Mouse (Mus musculus) heart, embryonic 12.5 days (tissue): ENCODE results near the gene Cuedc1. TPM values are rescaled to one million over a fixed set of nuclear protein-coding genes. Genes with fewer than 3 reads are reported as not detected.

Experiments
- ATAC-seq: fragments of 200-750 bp; cut with Nextera tagmentation; 2 replicates; pipeline ENCODE4 v1.8.0; 2017; ENCODE audit warnings: moderate TSS enrichment, moderate library complexity; ENCODE audit not compliant: insufficient number of reproducible peaks, low FRiP score
- H3K27ac ChIP-seq: fragments of 300-500 bp; sonication (generic); 2 replicates; pipeline ENCODE4 v1.5.1; 2016; ENCODE audit warnings: mild to moderate bottlenecking, moderate library complexity; ENCODE audit not compliant: poor library complexity, severe bottlenecking
- H3K27me3 ChIP-seq: fragments of 300-500 bp; sonication (generic); replicated peaks from 2 replicates; pipeline ENCODE4 v1.6.1; 2016; ENCODE audit warnings: mild to moderate bottlenecking, moderate library complexity
- H3K36me3 ChIP-seq: fragments of 300-500 bp; sonication (generic); 2 replicates; pipeline ENCODE4 v1.6.1; 2016; ENCODE audit warnings: mild to moderate bottlenecking, moderate library complexity
- H3K4me1 ChIP-seq: fragments of 300-500 bp; sonication (generic); replicated peaks from 2 replicates; pipeline ENCODE4 v1.6.1; 2016; ENCODE audit warnings: mild to moderate bottlenecking
- H3K4me2 ChIP-seq: fragments of 300-500 bp; sonication (generic); 2 replicates; pipeline ENCODE4 v1.6.1; 2016; ENCODE audit warnings: mild to moderate bottlenecking, moderate library complexity
- H3K4me3 ChIP-seq: fragments of 300-500 bp; sonication (generic); 2 replicates; pipeline ENCODE4 v1.5.1; 2016; ENCODE audit warnings: mild to moderate bottlenecking
- H3K9ac ChIP-seq: fragments of 300-500 bp; sonication (generic); 2 replicates; pipeline ENCODE4 v1.6.1; 2016; ENCODE audit warnings: mild to moderate bottlenecking, moderate library complexity
- H3K9me3 ChIP-seq: fragments of 300-500 bp; sonication (generic); replicated peaks from 2 replicates; pipeline ENCODE4 v1.6.1; 2016; ENCODE audit warnings: mild to moderate bottlenecking, moderate library complexity
- WGBS: fragments of 180-500 bp; shearing (Covaris S2); methylation state at CpG from one replicate; pipeline ENCODE4 v1.1.7; 2016; 5-methylcytosine and 5-hydroxymethylcytosine counted together
- polyA plus RNA-seq: library from polyadenylated mRNA; unstranded; fragments of >200 nt; fragmentation: Nextera tagmentation; extraction: Ambion mirVana; gene quantifications from 2 replicates; pipeline ENCODE4 v1.2.1, GENCODE M21; 2016

The Cuedc1 gene
- polyA plus RNA-seq, 1 experiment from 2014 or later = 22.9 TPM

- ATAC-seq = peak; percentile 94
- H3K4me2 ChIP-seq = peak overlapping the region; percentile 72
These were observed 10.9 kb upstream of the Cuedc1 start for GRCm38 (mm10) chr11:88086737-88087627.

GRCm38 (mm10) chr11:88089150-88089549 is 8.7 kb upstream of the Cuedc1 start:
- Histone ChIP-seq H3K4me3 (no peak overlapping the region), H3K4me2 (no peak overlapping the region), H3K27me3 (no peaks in the 10 kb centered on the region), H3K36me3 (peaks cover 10% of the 10 kb centered on the region), H3K27ac (no peak overlapping the region), H3K4me1 (peaks cover 14% of the 10 kb centered on the region), H3K9me3 (no peaks in the 10 kb centered on the region), H3K9ac (no peak overlapping the region)
- 53% methylated on average over 5 of the region's 5 CpGs for WGBS
- ATAC-seq = no peak

More at GRCm38 (mm10) chr11:88086737-88087627, 10.9 kb upstream of the Cuedc1 start:
- Histone ChIP-seq H3K4me1 (peaks cover 14% of the 10 kb centered on the region), H3K9ac (peak overlapping the region; percentile 61; the same call in 1 of the 2 replicates), H3K27ac (peak overlapping the region; percentile 67), H3K9me3 (no peaks in the 10 kb centered on the region), H3K4me3 (peak overlapping the region; percentile 46), H3K27me3 (no peaks in the 10 kb centered on the region), H3K36me3 (peaks cover 23% of the 10 kb centered on the region)
- 5% methylated on average over 25 of the region's 25 CpGs for WGBS

GRCm38 (mm10) chr11:88090293-88090692 is 7.6 kb upstream of the Cuedc1 start:
- no peaks in the 10 kb centered on the region for H3K9me3 ChIP-seq

GRCm38 (mm10) chr11:88091949-88092348 is 5.9 kb upstream of the Cuedc1 start:
- no peaks in the 10 kb centered on the region for H3K9me3 ChIP-seq
- 60% methylated on average over 1 of the region's 1 CpGs for WGBS

More at GRCm38 (mm10) chr11:88090293-88090692, 7.6 kb upstream of the Cuedc1 start:
- no peak for ATAC-seq
- Histone ChIP-seq H3K4me2 (no peak overlapping the region), H3K27ac (no peak overlapping the region), H3K27me3 (no peaks in the 10 kb centered on the region), H3K4me3 (no peak overlapping the region), H3K4me1 (peaks cover 14% of the 10 kb centered on the region), H3K36me3 (peaks cover under 1% of the 10 kb centered on the region), H3K9ac (no peak overlapping the region)
- WGBS = 80% methylated on average over 5 of the region's 5 CpGs

GRCm38 (mm10) chr11:88097173-88097572 is 685 bp upstream of the Cuedc1 start:
- H3K27ac ChIP-seq = no peak overlapping the region
- no peak for ATAC-seq
- H3K9ac ChIP-seq = no peak overlapping the region
- WGBS = 12% methylated on average over 4 of the region's 4 CpGs
- peaks cover 33% of the 10 kb centered on the region for H3K4me1 ChIP-seq
- peak overlapping the region; percentile 90 for H3K4me2 ChIP-seq
- H3K4me3 ChIP-seq = no peak overlapping the region
- no peaks in the 10 kb centered on the region for H3K36me3 ChIP-seq
- H3K9me3 ChIP-seq = no peaks in the 10 kb centered on the region
- H3K27me3 ChIP-seq = no peaks in the 10 kb centered on the region

More at GRCm38 (mm10) chr11:88091949-88092348, 5.9 kb upstream of the Cuedc1 start:
- Histone ChIP-seq H3K4me3 (no peak overlapping the region), H3K36me3 (no peaks in the 10 kb centered on the region), H3K9ac (no peak overlapping the region), H3K27me3 (no peaks in the 10 kb centered on the region), H3K27ac (no peak overlapping the region), H3K4me1 (peaks cover 12% of the 10 kb centered on the region), H3K4me2 (no peak overlapping the region)
- ATAC-seq = no peak

- H3K4me3 ChIP-seq = peak overlapping the region; percentile 80
- no peaks in the 10 kb centered on the region for H3K36me3 ChIP-seq
- peak overlapping the region; percentile 93 for H3K27ac ChIP-seq
- ATAC-seq = peak; percentile 67
- H3K9me3 ChIP-seq = no peaks in the 10 kb centered on the region
- H3K4me1 ChIP-seq = peaks cover 46% of the 10 kb centered on the region
- WGBS = under 1% methylated on average over 91 of the region's 95 CpGs
- no peaks in the 10 kb centered on the region for H3K27me3 ChIP-seq
- H3K4me2 ChIP-seq = peak overlapping the region; percentile 90
- peak overlapping the region; percentile 95 for H3K9ac ChIP-seq
These were observed 1.1 kb downstream of the Cuedc1 start for GRCm38 (mm10) chr11:88098787-88099598.

- Histone ChIP-seq H3K4me1 (peaks cover 50% of the 10 kb centered on the region), H3K9ac (peak overlapping the region; percentile 95), H3K36me3 (no peaks in the 10 kb centered on the region), H3K4me2 (peak overlapping the region; percentile 90), H3K4me3 (peak overlapping the region; percentile 80), H3K27me3 (no peaks in the 10 kb centered on the region), H3K9me3 (no peaks in the 10 kb centered on the region), H3K27ac (peak overlapping the region; percentile 93)
- ATAC-seq = peak; percentile 63
- under 1% methylated on average over 31 of the region's 38 CpGs for WGBS
These were observed 1.8 kb downstream of the Cuedc1 start for GRCm38 (mm10) chr11:88099599-88100023.

GRCm38 (mm10) chr11:88100170-88100569 is 2.3 kb downstream of the Cuedc1 start:
- ATAC-seq = no peak
- Histone ChIP-seq H3K4me2 (peak overlapping the region; percentile 90), H3K27me3 (no peaks in the 10 kb centered on the region), H3K9me3 (no peaks in the 10 kb centered on the region), H3K27ac (no peak overlapping the region), H3K9ac (peak overlapping the region; percentile 95; the same call in 1 of the 2 replicates), H3K4me3 (peak overlapping the region; percentile 80), H3K4me1 (peaks cover 50% of the 10 kb centered on the region), H3K36me3 (no peaks in the 10 kb centered on the region)
- 35% methylated on average over 4 of the region's 4 CpGs for WGBS

GRCm38 (mm10) chr11:88103214-88103941 is 5.5 kb downstream of the Cuedc1 start:
- H3K4me1 ChIP-seq = peaks cover 54% of the 10 kb centered on the region
- H3K36me3 ChIP-seq = no peaks in the 10 kb centered on the region
- H3K9me3 ChIP-seq = no peaks in the 10 kb centered on the region
- no peak overlapping the region for H3K9ac ChIP-seq
- no peak overlapping the region for H3K4me3 ChIP-seq
- peak overlapping the region; percentile 5; the same call in 1 of the 2 replicates for H3K4me2 ChIP-seq
- H3K27me3 ChIP-seq = no peaks in the 10 kb centered on the region
- no peak for ATAC-seq
- no peak overlapping the region for H3K27ac ChIP-seq
- 56% methylated on average over 19 of the region's 19 CpGs for WGBS

DNA sequence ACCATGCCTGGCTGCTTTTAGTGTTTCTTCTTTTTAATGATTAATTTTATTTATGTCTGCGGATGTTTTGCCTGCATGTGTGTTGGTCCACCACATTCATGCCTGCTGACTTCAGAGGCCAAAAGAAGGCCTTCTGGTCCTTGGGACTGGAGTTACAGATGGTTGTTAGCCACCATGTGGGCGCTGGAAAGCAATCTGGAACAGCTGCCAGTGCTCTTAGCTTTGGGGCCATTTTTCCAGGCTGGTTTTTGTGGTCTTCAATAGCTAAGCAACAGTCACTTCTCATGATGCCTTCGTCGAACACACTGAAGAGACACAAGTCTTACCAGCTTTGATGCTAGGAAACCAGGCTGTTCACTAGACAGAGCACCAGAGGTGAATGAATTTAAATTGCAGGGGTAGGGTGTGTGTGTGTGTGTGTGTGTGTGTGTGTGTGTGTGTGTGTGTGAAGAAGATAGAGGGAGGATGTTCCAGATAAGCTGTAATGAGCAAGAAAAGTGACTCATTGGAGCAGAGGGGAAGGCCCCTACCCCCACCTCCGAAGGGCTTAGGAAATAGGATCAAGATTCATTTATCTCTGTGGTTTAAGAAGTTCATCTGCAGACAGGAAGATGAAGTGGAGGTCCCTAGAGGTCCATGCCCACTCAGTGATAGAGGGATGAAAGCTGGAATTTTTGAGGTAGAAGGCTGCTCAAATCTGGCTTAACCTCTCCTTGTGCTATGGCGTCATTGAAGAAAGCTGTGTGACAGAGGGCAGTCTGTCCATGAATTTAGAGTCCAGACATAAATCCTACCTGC is 7.8 kb downstream of the Cuedc1 start:
- ATAC-seq = no peak
- H3K9ac ChIP-seq = no peak overlapping the region
- H3K9me3 ChIP-seq = no peaks in the 10 kb centered on the region
- no peak overlapping the region for H3K4me3 ChIP-seq
- H3K4me2 ChIP-seq = no peak overlapping the region
- H3K36me3 ChIP-seq = no peaks in the 10 kb centered on the region
- no peaks in the 10 kb centered on the region for H3K27me3 ChIP-seq
- H3K4me1 ChIP-seq = peaks cover 60% of the 10 kb centered on the region
- WGBS = 66% methylated on average over 6 of the region's 6 CpGs
- H3K27ac ChIP-seq = no peak overlapping the region
